Mouse (Mus musculus) midbrain, embryonic 15.5 days (tissue): ENCODE measurements around the gene Gm3043. TPM values are rescaled to one million over a fixed set of nuclear protein-coding genes. Genes with fewer than 3 reads are reported as not detected.
"Not testable (repeated sequence)": the region's sequence is repeated elsewhere in the genome, so short reads cannot be mapped to it uniquely, and the experiment has no call there.

Experiments
- ATAC-seq: fragments of 200-750 bp; cut with Nextera tagmentation; replicated peaks from 2 replicates; pipeline ENCODE4 v1.8.0; 2017; ENCODE audit warnings: moderate TSS enrichment
- H3K27ac ChIP-seq: fragments of 300-500 bp; sonication (generic); 2 replicates; pipeline ENCODE4 v1.5.1; 2015; ENCODE audit warnings: mild to moderate bottlenecking, inconsistent platforms
- H3K27me3 ChIP-seq: fragments of 300-500 bp; sonication (generic); replicated peaks from 2 replicates; pipeline ENCODE4 v1.6.1; 2015; ENCODE audit warnings: inconsistent platforms
- H3K36me3 ChIP-seq: fragments of 300-500 bp; sonication (generic); replicated peaks from 2 replicates; pipeline ENCODE4 v1.6.1; 2015; ENCODE audit warnings: inconsistent platforms
- H3K4me1 ChIP-seq: fragments of 300-500 bp; sonication (generic); 2 replicates; pipeline ENCODE4 v1.6.1; 2015; ENCODE audit warnings: inconsistent platforms
- H3K4me2 ChIP-seq: fragments of 300-500 bp; sonication (generic); 2 replicates; pipeline ENCODE4 v1.6.1; 2015; ENCODE audit warnings: inconsistent platforms, mild to moderate bottlenecking, moderate library complexity
- H3K4me3 ChIP-seq: fragments of 300-500 bp; sonication (generic); 2 replicates; pipeline ENCODE4 v1.5.1; 2015; ENCODE audit warnings: mild to moderate bottlenecking, inconsistent platforms
- H3K9ac ChIP-seq: fragments of 300-500 bp; sonication (generic); 2 replicates; pipeline ENCODE4 v1.6.1; 2015; ENCODE audit warnings: mild to moderate bottlenecking, inconsistent platforms
- H3K9me3 ChIP-seq: fragments of 300-500 bp; sonication (generic); 2 replicates; pipeline ENCODE4 v1.6.1; 2016; ENCODE audit warnings: inconsistent platforms
- WGBS: fragments of 180-500 bp; shearing (Covaris S2); methylation state at CpG from one replicate; pipeline ENCODE4 v1.1.7; 2015; ENCODE audit warnings: mixed read lengths; 5-methylcytosine and 5-hydroxymethylcytosine counted together
- polyA plus RNA-seq: library from polyadenylated mRNA; unstranded; fragments of >200 nt; fragmentation: Nextera tagmentation; extraction: Ambion mirVana; gene quantifications from 2 replicates; pipeline ENCODE4 v1.2.1, GENCODE M21; 2015

Gm3043 gene
- polyA plus RNA-seq, result not detected in 2 replicates

GRCm38 (mm10) chr14:3688483-3688882 is at the start of gene Gm3043:
Gene Gm3043 (plus strand): TSS chr14:3688783.
- not testable (repeated sequence) for H3K9me3 ChIP-seq, H3K4me1 ChIP-seq, H3K4me3 ChIP-seq, H3K27me3 ChIP-seq, H3K27ac ChIP-seq, H3K36me3 ChIP-seq, H3K4me2 ChIP-seq, H3K9ac ChIP-seq, ATAC-seq
- no CpG with 5 or more reads among the region's 3 CpGs for WGBS

- WGBS, result no CpG with 5 or more reads among the region's 32 CpGs
- not testable (repeated sequence) for ATAC-seq, H3K4me1 ChIP-seq
Observed at GRCm38 (mm10) chr14:3651730-3652129, 36.9 kb upstream of the Gm3043 start, which contains the start of gene Gm3020. Gene Gm3020 (plus strand): TSS chr14:3652030.

More at GRCm38 (mm10) chr14:3651730-3652129, 36.9 kb upstream of the Gm3043 start, which contains the start of gene Gm3020:
- not testable (repeated sequence) for H3K27me3 ChIP-seq, H3K4me3 ChIP-seq, H3K9me3 ChIP-seq, H3K4me2 ChIP-seq, H3K27ac ChIP-seq, H3K36me3 ChIP-seq, H3K9ac ChIP-seq

Other genes starting within 250 kb of the Gm3043 start
- gene Gm10408, start 239.4 kb upstream of the Gm3043 start, polyA plus RNA-seq, result not detected in 2 replicates
- gene Gm3012, start 54.3 kb upstream of the Gm3043 start, polyA plus RNA-seq, result not detected in 2 replicates
- 17.4 and 20.3 TPM in 2 replicates for gene Gm3020, start 36.8 kb upstream of the Gm3043 start, polyA plus RNA-seq
- gene Gm3002, start 121.3 kb downstream of the Gm3043 start, polyA plus RNA-seq, result 4.3 and 5.2 TPM in 2 replicates
- 0.41 TPM in 1 of 2 replicates, not detected in the other for gene Gm3033, start 157.5 kb downstream of the Gm3043 start, polyA plus RNA-seq
- gene Gm2916, start 195.4 kb downstream of the Gm3043 start, polyA plus RNA-seq, result not detected in 2 replicates
- not detected in 2 replicates for gene Gm3029, start 243.0 kb downstream of the Gm3043 start, polyA plus RNA-seq